Mouse (Mus musculus): ENCODE measurements around the gene Shc3.

DNA sequence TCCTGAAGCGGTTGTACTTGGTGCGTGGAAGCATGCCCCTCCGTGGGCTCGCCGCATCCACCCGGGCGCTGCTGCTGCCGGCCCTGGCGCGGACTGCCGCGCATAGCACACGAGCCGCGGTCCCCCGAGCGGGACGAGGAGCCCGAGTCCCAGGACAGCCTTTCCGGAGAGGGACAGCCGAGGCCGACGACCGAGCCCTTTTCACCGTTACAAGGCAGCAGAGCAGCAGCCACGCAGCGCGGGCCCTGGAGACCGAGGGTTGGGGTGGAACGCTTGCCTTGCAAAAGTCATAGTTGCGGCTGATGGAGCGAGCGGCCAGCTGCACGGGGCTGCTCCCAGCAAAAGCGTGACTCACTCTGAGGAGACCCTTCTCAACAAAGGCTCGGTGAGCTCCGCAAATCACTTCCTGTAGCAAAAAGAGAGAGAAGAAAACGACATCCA, 1.8 kb downstream of the Shc3 start:
- TF ChIP-seq GATA1 (IDR thresholded peaks at IDR 0.05; ENCODE audit: low read length) (no peak), TAL1 (IDR thresholded peaks at IDR 0.05; ENCODE audit: low read length) (no peak)

Data from erythroblast, embryonic 14.5 days (primary cell).